Mouse (Mus musculus) fibroblast of lung, adult 2 months (primary cell): ENCODE measurements around the gene Mtch2.
"Not testable (repeated sequence)": the region's sequence is repeated elsewhere in the genome, so short reads cannot be mapped to it uniquely, and the experiment has no call there.

Experiments
- DNase-seq: peaks from one replicate; pipeline ENCODE4 v3.0.0-alpha.2; 2011; ENCODE audit warnings: low read depth

The Mtch2 gene

DNA sequence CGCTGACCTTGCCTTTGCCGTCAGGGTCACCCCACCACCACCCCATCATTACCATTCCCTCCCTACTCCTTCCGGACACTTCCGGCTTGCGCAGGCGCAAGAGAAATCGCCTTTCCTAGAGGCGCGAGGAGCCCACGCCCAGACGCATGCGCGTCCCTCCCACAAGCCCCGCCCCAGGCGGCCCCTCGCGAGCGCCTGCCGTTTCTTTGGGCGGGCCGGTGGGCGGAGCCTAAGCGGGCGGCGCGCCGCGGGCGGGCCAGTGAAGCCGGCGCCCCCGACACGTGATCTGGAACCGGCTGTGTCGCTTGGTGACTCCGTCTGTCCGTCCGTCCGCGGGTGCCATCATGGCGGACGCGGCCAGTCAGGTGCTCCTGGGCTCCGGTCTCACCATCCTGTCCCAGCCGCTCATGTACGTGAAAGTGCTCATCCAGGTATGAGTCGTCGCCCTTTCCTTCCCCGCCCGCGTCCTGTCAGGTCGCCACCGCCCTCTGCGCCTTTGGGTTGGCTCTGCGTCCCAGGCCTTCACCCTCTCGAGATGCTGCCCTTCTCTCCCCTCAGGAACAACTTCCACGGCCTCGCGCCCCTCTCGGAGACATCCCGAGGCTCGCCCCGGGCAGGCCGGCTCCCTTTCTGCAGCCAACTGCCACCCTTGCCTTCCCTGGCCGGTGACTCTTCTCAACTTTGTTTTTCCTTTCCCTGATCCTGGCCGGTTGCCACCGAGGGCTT is at the start of gene Mtch2:
Mtch2 (plus strand) TSS at position 201 of the 726 bp plus-strand sequence.
- DNase-seq: peak; percentile 90

DNA sequence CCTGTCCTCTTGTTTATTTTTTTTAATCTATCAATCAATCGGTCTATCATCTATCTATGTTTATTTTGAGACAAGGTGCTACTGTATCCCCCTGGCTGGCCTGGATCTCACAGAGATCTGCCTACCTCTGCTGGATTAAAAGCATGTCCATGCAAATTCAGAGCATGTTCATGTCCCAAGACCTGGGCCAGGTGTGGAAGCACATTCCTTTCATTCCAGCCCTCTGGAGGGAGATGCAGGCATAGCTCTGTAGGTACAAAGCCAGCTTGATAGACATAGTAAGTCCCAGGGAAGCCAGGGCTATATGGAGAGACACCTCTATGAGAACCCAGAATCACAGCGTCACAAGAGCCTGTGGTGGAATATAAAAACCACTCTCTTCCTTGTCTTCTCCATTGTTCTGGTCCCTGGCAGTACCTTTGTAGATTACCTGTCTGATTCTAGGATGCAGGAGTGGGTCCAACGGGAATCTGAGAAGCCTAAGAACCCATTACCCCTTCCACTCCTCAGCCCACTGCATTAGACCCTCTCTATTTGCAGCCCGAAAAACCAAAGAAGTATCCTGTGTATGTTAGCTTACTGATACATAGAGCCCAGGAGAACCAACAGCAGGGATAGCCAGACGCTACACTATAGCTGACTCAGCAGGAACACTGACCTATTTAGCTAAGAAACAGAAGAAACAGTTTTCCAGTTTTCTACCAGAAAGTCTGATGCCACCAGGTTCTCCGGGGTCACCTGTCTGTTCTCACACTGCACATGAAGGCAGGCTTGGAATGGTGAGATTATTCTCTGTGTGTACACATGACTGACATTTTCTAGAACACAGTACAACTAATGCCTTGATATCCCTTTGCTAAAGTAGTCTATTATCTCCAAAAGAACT is 38.5 kb upstream of the Mtch2 start:
- no peak for DNase-seq

DNA sequence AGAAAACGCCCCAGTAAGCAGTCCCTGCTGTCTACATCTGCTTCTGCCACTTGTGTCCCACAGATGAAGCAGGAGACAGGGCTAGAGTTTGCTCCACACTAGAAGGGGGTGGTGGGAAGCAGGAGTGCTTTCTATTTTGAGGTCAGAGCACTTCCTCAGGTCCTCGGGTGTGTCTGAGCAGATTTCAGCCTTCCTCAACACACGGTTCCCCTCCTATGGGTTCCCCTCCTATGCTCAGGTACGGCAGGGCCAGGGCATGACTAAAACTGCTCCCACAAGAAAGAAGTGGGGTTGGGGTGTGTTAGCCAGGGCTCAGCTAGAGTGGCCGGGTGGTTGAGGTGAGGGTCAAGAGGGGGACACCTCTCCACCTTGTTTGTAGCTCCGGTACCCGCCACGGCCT is 36.2 kb upstream of the Mtch2 start:
- no peak for DNase-seq

DNA sequence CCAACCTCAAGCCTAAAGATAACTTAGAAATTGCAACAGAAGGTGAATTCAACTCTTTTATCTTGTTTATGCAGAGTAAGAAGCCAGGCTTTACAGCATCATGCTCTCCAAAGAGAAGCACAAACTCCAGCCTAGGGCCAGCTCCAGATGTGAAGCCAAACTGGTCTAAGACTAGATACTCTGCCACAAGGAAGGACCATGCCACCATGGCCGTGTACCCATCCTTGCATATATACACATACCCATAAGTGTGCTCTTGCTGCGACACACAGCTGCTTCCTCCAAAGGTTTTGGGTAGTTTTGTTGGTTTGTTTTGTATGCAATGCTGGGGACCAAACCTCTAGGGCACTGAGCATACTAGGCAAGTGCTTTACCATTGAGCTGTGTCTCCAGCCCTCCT is 31.7 kb upstream of the Mtch2 start:
- no peak for DNase-seq

DNA sequence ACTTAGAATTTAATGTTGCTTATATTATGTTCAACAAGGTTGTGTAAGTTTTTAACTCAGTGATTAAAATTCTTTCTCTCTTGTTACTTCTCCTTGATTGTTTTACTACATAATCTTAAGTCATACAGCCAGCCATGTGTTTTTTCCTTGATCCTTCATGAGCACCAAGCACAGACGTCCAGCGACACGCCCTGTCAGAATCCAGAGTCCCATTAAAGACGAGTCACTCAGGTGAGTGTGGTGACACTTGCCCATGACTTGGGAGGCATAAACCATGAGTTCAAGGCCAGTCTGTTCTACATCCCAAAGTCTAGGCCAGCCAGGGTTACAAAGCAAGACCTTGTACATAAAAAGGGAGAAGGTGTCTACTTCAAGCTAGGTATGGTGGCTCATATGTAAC is 30.8 kb upstream of the Mtch2 start:
- no peak for DNase-seq

DNA sequence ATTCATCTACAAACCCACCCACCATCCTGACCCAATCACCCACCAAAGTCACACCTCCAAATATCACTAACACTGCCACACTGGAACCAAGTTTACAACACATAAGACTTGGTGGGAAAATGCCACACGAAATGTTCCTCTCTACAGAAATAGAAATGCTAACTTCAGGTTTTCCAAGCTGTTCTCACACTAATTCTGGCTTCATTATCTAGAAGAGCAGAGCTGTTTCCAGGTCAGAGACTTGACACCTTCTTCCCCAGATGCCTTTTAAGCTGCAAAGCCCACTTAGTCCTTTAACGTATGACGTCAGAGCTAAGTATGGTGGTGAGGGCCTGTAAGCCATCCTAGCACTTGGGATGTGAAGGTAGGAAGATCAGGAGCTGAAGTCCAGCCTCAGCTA is 28.2 kb upstream of the Mtch2 start:
- no peak for DNase-seq

DNA sequence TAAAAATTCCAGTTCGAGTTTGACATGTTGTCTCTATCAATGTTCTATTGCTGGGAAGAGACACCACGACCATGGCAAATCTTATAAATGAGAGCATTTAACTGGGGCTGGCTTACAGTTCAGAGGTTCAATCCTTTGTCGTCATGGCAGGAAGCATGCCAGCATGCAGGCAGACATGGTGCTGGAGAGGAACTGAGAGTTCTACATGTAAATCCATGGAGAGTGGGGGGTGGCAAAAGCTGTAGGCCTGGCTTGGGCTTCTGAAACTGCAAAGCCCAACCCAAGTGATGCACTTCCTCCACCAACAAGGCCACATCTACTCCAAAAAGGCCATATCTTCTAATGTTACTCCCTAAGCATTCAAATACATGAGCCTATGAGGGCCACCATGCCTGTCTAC is 26.1 kb upstream of the Mtch2 start:
- no peak for DNase-seq

DNA sequence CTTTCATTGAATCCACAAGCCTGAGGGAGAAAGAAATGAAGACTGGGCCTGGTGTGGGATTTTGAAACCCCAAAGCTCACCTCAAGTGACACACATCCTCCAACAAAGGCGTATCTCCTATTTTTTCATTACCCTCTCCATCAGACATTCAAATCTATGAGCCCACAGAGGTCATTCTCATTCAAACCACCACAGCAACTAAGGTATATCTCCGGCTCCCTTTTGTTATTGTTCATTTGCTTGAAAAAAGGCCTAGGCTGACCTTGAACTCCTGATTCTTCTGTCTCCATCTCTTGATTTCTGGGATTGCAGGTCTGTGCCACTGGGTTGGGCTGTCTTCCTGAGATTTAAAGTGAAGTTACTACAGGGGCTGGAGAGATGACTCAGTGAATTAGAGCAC is 24.0 kb upstream of the Mtch2 start:
- no peak for DNase-seq

DNA sequence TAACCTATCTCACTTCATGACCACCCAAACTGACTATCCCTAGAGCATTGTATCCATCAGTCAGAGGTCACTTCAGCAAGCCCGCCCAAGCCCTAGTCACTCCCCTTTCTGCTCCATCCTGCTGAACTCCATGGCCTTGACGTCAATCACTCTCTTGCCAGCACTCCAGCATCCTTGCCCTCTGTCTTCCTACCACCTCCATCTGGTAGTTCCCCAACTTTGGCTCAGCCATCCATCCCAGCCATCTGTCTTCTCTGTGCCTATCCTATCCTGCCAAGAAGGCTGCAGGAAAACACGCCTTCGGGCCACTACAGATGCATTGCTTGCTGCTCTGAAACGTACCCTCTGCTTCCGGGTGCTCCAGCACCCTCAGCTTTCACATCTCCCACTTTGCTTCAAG is 23.2 kb upstream of the Mtch2 start:
- no peak for DNase-seq

DNA sequence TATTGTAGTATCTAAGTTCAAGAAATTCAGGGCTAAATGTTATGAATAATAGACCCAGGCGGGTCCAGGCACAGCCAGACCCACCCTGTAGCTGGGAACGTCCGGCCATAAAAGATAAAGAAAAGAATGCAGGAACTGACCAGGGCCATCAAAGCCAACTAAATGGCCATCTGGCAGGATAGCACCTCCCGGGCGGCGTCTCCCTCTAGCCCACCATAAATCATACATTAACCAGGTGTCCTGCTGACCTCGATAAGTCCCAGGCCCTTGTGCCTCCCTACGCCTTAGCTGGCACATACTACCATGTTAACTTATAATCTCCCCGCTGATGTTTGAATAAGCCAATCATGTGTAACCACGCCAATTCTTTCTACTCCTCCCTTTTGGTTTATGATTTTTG is 22.4 kb upstream of the Mtch2 start:
- not testable (repeated sequence) for DNase-seq

DNA sequence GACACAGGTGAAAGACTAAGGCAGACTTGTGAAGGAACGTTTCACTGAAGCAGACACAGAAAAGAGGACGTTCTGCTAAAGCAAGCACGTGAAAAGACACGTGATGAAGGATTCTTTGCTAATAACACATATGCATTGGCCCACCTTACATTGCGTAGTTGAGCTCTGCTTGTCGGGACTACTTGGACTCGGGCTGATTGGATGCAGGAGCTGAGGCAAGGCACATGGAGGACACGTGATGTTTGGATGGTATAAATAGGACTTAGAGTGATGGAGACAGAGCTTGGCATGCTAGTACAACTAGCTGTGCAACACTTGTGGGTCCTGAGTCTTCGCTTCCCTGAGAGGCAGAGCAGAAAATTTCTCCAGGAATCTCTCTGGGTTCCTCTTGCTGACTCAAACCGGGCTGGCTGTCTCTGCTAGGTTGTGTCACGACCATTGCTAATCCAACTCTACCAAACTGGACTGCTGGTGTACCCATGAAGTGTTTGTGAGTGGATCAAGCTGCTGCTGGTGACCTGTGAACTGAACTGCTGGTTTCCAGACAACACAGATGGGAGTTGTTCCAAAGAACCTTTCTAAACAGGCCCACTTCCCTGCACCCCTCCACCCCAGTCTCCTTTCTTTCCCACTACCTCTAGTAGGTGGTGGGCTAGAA is 21.3 kb upstream of the Mtch2 start:
- DNase-seq: no peak

DNA sequence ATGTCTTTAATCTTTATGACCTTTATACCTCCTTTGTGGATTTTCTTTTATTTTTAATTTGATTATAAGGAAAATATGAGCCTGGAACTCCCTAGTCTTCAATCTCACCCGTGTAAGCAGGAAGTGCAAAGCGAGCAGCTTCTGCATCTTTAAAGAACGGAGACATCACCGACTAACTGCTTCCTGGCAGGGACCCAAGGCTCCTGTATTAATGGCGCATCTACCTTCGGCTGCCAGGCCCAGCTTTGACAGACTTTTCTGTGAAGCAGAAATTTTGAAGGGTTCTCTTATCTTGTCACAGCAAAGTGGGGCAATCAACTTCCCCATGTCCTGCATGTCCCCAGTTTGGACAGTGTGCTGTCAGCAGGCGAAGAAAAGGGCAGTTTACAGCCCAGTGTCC is 18.2 kb upstream of the Mtch2 start:
- DNase-seq: no peak

DNA sequence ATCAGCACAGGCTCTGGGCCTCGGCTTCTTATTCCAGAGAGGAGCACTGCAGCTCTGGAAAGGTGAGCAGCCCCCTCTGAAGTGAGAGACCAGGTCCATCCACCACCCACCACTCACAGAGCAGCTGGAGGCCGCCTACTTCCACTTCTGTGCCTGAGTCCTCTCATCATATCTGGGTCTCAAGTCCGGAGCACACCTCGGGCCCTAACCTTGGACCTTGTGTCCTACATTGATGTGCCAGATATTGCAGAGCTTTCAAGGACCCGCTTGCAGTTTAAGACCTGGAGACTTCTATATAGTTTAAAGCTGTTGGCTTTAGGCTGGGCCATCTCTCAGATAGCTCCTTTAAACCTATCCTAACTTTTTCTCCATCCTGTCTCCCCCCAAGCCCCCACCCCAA is 13.5 kb upstream of the Mtch2 start:
- DNase-seq: no peak

DNA sequence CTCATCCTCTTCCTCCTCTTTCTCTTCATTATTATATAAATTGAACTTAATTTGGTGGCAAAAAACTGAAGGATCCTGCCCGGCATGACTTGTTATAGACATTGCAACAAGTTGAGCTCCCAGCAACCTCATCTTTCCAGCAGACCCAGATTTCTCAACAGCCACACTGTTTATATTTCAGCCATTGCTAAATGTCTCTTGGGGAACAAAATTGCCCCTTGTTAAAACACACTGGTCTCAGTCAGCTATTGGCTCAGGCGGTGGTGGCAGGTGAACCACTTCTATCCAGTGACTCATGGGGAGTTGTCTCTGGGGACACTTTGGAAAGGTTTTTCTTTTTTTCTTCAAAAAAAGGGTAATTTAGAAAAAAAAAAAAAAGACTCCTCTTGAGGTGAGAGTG is 8.3 kb upstream of the Mtch2 start:
- no peak for DNase-seq

DNA sequence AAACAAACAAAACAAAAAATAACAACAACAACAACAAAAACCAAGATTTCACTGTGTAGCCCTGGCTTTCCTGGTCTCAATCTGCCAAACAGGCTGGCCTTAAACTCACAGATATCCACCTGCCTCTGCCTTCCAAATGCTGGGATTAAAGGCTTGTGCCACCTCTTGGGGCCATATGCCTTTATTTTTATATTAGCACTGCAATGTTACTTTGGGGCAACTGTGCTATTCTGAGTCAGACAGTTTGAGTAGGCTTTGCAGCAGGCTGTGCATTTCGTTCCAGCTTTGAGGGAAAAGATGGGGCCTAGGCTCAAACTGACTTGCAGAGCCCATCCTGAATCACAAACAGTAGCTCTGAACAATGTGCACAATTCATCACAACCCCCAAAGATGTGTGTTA is 3.3 kb upstream of the Mtch2 start:
- no peak for DNase-seq

DNA sequence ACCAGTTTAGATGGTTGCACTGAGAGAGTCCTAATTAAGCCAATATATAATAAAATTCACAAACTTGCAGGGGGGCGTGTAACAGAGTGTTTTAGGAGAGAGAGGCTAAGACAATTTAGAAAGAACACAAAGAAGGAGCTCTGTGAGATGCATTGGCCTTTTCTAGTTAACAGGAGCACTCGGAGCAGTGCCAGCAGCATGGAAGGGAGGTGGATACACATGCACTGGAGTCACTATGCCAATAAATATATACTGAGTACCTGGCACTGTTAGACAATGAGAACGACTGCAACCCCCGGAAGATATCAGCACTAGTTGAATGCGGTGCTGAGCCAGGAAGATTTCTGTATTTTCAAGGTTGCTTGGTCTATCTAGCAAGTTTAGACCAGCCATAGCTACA is 2.7 kb upstream of the Mtch2 start:
- no peak for DNase-seq

DNA sequence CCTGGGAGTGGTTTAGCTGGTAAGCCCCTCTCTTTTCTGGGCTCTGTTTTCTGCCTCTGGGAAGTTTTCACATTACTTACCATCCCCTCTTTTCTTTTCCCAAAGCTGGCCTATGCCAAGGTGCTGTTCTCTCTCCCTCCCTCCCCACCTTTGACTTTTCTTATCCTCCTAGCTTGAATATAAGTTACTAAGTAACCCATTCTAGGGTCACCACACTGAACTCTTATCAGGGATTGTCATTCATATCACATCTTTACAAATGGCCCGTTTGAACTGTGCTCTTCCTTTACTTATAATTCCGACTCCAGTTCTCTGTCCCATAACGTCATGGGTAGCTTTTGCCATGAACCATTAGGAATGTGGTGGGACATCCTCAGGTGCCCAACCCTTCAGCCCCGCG is 1.7 kb upstream of the Mtch2 start:
- no peak for DNase-seq

DNA sequence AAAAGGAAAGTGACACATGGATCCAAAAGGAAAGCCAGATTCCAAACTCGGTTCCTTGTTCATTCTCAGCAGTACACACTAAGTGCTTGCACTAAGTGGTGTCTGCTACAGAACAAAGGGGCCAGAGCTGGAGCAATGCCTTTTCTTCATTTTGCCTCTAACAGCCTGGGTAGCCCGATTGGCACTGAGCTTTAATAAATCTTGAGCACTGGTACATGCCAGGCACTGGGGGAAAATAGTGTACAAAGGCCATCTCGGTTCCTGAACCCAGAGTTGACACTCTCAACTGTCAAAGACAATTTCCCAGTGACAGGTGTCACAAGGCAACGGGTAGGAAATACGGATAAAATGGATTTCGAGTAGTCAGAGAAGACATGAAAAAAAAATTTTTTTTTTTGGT is 784 bp upstream of the Mtch2 start:
- no peak for DNase-seq

DNA sequence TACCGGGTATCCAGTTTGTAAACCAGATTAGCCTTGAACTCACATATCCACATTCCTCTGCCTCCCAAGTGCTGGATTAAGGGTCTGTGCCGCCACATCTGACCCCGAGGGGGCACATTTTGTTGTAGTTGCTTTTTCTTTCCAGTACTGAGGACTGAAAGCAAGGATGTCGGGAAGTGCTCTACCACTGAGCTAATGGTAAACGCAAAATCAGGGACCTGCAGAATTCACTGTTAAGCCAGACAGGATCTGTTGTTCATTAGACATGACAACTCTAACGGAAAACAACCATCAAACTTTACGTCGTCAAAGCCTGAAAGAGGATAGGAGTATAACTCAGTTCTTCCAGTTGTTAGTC is 379 bp upstream of the Mtch2 start:
- no peak for DNase-seq

DNA sequence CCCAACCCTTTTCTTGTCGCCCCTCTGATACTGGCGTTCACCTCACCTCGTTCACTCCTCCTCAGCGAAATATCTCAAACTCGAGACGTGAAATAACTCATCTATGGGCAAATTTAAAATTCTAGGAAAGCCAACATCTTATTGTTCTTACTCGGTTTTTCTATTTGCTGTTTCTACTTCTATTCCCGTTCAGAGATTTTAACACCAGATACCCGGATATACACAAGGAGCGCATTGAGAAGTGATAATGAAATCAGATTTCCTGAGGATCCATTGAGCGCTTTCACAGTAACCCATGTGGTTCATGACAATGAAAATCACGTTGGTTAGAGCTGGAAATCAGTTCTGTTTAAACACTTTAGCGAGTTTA is 711 bp downstream of the Mtch2 start:
- DNase-seq: no peak

DNA sequence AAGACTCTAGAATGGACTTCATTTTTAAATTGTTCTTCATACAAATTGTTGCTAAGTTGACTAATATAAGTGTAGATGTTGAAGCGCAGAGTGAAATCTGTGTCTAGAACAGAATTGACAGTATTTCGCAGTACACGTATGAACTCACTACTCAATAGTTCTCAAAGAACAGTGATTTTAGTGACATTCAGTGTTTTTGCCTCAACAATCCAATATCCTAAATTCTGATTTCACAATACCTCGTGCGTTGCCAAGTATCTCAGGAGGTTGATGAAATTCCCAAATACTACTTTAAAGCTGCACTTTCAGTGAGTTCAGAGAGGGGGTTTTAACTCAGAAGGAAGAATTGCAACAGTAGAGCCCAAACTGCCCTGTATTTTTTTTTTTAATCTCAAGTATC is 1.4 kb downstream of the Mtch2 start:
- DNase-seq: no peak

DNA sequence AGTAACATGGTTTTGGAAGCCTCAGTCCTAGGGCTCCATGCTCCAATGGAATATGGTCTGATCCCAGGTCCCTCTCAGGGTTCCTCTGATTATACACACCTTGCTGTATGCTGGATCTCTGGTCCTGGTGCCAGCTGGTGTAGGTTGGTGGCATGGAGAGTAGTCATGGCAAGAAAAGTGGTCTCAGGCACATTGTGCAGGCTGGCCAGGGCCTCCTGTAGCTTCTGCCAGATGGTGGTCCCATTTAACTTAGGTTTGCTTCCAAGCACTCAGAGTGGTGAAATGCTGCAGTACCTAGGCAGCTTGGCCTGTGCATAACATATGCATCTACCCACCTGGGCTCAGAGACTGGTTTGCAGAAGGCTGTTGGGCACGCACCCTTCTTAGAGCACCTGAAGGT is 3.4 kb downstream of the Mtch2 start:
- no peak for DNase-seq

DNA sequence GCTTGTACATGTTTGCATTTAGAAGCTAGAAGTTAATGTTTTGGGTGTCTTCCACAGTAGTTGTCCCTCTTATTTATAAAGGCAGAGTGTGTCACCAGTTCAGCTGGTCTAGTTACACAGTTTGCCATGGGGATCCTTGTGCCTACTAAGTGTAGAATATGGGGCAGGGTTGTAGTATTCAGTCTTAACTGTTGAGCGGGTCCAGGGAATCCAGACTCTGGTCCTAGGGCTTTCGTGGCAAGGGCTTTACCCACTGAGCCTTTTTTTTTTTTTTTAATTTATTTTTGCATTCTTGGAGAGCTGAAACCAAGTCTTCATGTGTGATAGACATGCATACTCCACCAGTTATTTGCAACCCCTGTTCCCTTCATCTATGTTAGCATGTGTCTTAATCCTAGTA is 14.5 kb downstream of the Mtch2 start:
- no peak for DNase-seq
